Mouse (Mus musculus) midbrain, embryonic 11.5 days (tissue): ENCODE measurements around the gene Ubiad1. TPM values are rescaled to one million over a fixed set of nuclear protein-coding genes. Genes with fewer than 3 reads are reported as not detected.

Experiments used
- ATAC-seq: fragments of 200-750 bp; cut with Nextera tagmentation; 2 replicates; pipeline ENCODE4 v1.8.0; 2017; ENCODE audit warnings: moderate TSS enrichment, moderate library complexity; ENCODE audit not compliant: low FRiP score
- DNase-seq: peaks from one replicate; pipeline ENCODE4 v3.0.0; 2015; ENCODE audit warnings: low spot score; ENCODE audit errors: missing footprints
- H3K27ac ChIP-seq: fragments of 300-500 bp; sonication (generic); 2 replicates; pipeline ENCODE4 v1.5.1; 2014; ENCODE audit warnings: low read depth, low read length
- H3K27me3 ChIP-seq: fragments of 300-500 bp; sonication (generic); 2 replicates; pipeline ENCODE4 v1.6.1; 2014; ENCODE audit warnings: mild to moderate bottlenecking, low read length, moderate library complexity, mixed read lengths; ENCODE audit not compliant: control insufficient read depth, insufficient read depth
- H3K36me3 ChIP-seq: fragments of 300-500 bp; sonication (generic); 2 replicates; pipeline ENCODE4 v1.6.1; 2014; ENCODE audit warnings: mild to moderate bottlenecking, low read length, moderate library complexity, mixed read lengths; ENCODE audit not compliant: control insufficient read depth, insufficient read depth
- H3K4me1 ChIP-seq: fragments of 300-500 bp; sonication (generic); 2 replicates; pipeline ENCODE4 v1.6.1; 2014; ENCODE audit warnings: low read length; ENCODE audit not compliant: control insufficient read depth, insufficient read depth
- H3K4me2 ChIP-seq: fragments of 300-500 bp; sonication (generic); 2 replicates; pipeline ENCODE4 v1.6.1; 2014; ENCODE audit warnings: mild to moderate bottlenecking, moderate library complexity
- H3K4me3 ChIP-seq: fragments of 300-500 bp; sonication (generic); 2 replicates; pipeline ENCODE4 v1.5.1; 2014; ENCODE audit warnings: low read depth, low read length
- H3K9ac ChIP-seq: fragments of 300-500 bp; sonication (generic); 2 replicates; pipeline ENCODE4 v1.6.1; 2014; ENCODE audit warnings: low read length
- H3K9me3 ChIP-seq: fragments of 300-500 bp; sonication (generic); 2 replicates; pipeline ENCODE4 v1.6.1; 2016; ENCODE audit warnings: low read length; ENCODE audit not compliant: control insufficient read depth
- WGBS: fragments of 180-500 bp; shearing (Covaris S2); extraction: QIAGEN DNeasy Blood & Tissue Kit; methylation state at CpG from one replicate; pipeline ENCODE4 v1.1.7; 2014; 5-methylcytosine and 5-hydroxymethylcytosine counted together
- polyA plus RNA-seq: library from polyadenylated mRNA; unstranded; fragments of >200 nt; fragmentation: Nextera tagmentation; extraction: Ambion mirVana; gene quantifications from 2 replicates; pipeline ENCODE4 v1.2.1, GENCODE M21; 2014

The Ubiad1 gene
- polyA plus RNA-seq, 1 experiment from 2014 or later = 15.5 TPM

GRCm38 (mm10) chr4:148399437-148400094, 45.0 kb downstream of the Ubiad1 start:
- H3K4me3 ChIP-seq = no peak overlapping the region
- no peak overlapping the region; the same call in 1 of the 2 replicates for H3K27ac ChIP-seq
- peaks cover 20% of the 10 kb centered on the region for H3K4me1 ChIP-seq
- H3K36me3 ChIP-seq = no peaks in the 10 kb centered on the region
- no peak for ATAC-seq
- no peak overlapping the region for H3K4me2 ChIP-seq
- no peak overlapping the region for H3K9ac ChIP-seq
- H3K9me3 ChIP-seq = no peaks in the 10 kb centered on the region
- peaks cover 3% of the 10 kb centered on the region; the same call in 1 of the 2 replicates for H3K27me3 ChIP-seq
- DNase-seq = no peak
- WGBS = 70% methylated on average over 9 of the region's 9 CpGs

- H3K9ac ChIP-seq = peak overlapping the region; percentile 18; the same call in 1 of the 2 replicates
Measured at GRCm38 (mm10) chr4:148397531-148398287, 46.9 kb downstream of the Ubiad1 start.

DNA sequence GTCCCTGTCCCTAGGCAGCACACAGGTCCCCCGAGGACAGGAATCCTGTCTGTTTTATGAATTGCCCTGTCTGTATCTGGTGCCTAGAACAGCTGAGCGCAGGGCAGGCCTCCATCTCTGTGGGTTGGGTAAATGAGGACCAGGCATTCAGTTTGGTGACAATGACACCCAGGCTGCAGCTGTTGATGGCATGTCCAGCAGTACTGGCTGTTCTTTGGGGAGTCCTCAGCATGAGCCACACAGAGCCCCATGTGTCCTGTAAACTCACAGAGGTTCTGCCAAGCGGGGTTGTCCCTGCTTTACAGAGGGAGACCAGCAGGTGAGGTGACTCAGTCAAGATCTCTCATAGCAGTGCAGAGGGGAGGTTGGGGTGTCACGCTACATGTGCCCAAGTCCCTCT, 47.5 kb downstream of the Ubiad1 start:
- Histone ChIP-seq H3K27me3 (no peaks in the 10 kb centered on the region), H3K9me3 (no peaks in the 10 kb centered on the region), H3K36me3 (no peaks in the 10 kb centered on the region), H3K27ac (no peak overlapping the region), H3K4me2 (no peak overlapping the region), H3K4me1 (peaks cover 18% of the 10 kb centered on the region), H3K4me3 (no peak overlapping the region), H3K9ac (no peak overlapping the region)
- DNase-seq (no peak), ATAC-seq (no peak)
- 92% methylated on average over 4 of the region's 4 CpGs for WGBS

More at GRCm38 (mm10) chr4:148397531-148398287, 46.9 kb downstream of the Ubiad1 start:
- Histone ChIP-seq H3K4me1 (peaks cover 13% of the 10 kb centered on the region), H3K9me3 (no peaks in the 10 kb centered on the region), H3K36me3 (no peaks in the 10 kb centered on the region), H3K27me3 (no peaks in the 10 kb centered on the region), H3K4me2 (no peak overlapping the region), H3K4me3 (no peak overlapping the region), H3K27ac (no peak overlapping the region)
- 76% methylated on average over 18 of the region's 18 CpGs for WGBS
- DNase-seq (no peak), ATAC-seq (peak; percentile 53)

GRCm38 (mm10) chr4:148395875-148396274, 48.7 kb downstream of the Ubiad1 start:
- peaks cover 24% of the 10 kb centered on the region for H3K4me1 ChIP-seq
- WGBS = 80% methylated on average over 6 of the region's 6 CpGs
- no peak for DNase-seq

DNA sequence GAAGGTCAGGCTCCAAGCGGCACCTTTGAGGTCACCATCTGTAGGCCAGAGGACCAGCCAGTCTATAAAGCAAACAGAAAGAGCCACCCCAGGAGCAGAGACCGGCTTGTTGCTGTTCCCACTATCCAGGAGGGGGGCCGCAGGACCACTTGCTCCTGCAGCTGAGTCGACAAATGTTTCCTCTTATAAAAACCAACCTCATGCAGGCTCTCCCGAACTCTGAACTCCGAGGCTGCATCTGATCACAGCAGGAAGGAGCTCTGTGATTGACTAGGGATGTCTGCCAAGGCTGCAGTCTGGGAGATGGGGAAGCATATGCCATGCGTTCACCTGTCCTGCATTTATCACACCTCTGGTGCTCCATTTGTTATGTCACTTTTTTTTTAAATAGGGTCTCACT, 49.4 kb downstream of the Ubiad1 start:
- ATAC-seq (no peak), DNase-seq (no peak)
- H3K9ac ChIP-seq = no peak overlapping the region
- peaks cover 24% of the 10 kb centered on the region for H3K4me1 ChIP-seq
- 76% methylated on average over 7 of the region's 7 CpGs for WGBS
- H3K4me2 ChIP-seq = no peak overlapping the region
- no peaks in the 10 kb centered on the region for H3K9me3 ChIP-seq
- H3K27me3 ChIP-seq = no peaks in the 10 kb centered on the region
- no peak overlapping the region for H3K4me3 ChIP-seq
- H3K36me3 ChIP-seq = no peaks in the 10 kb centered on the region
- no peak overlapping the region for H3K27ac ChIP-seq

More at GRCm38 (mm10) chr4:148395875-148396274, 48.7 kb downstream of the Ubiad1 start:
- H3K27me3 ChIP-seq = no peaks in the 10 kb centered on the region
- H3K27ac ChIP-seq = no peak overlapping the region
- no peaks in the 10 kb centered on the region for H3K9me3 ChIP-seq
- H3K36me3 ChIP-seq = no peaks in the 10 kb centered on the region
- H3K4me3 ChIP-seq = no peak overlapping the region
- no peak overlapping the region for H3K4me2 ChIP-seq
- H3K9ac ChIP-seq = no peak overlapping the region
- no peak for ATAC-seq

DNA sequence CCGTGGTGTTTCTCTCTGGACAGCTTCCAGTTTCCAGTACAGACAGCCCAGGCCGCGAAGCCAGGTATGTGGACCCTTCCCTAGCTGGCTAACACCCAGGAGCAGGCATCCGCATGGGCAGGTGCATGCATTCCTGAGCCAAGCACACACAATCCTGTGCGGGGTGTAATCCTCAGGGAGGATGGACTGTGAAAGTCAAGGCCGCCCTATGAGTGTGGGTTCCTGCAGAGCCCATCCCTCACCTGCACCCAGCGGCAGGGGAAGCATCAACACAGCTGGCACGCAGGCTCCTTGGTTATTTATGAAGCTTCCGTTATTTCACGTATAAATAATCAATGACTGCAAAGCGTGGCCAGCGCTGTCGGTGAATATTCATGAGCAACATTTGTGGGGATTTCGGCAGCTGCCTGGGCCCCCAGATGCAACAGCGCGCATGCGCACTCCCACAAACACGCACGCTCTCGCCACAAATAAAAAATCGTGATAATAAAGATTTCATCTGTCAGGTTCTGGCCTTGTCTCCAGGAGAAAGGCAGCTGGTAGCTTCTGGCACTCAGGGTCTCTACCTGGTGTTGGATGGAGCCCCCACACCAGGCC, 52.8 kb downstream of the Ubiad1 start:
- DNase-seq (no peak), ATAC-seq (peak; percentile 41; the same call in 1 of the 2 replicates)
- Histone ChIP-seq H3K9ac (no peak overlapping the region), H3K4me2 (no peak overlapping the region), H3K27me3 (no peaks in the 10 kb centered on the region), H3K4me3 (no peak overlapping the region), H3K4me1 (peaks cover 18% of the 10 kb centered on the region), H3K36me3 (no peaks in the 10 kb centered on the region), H3K9me3 (no peaks in the 10 kb centered on the region), H3K27ac (no peak overlapping the region)
- 69% methylated on average over 21 of the region's 21 CpGs for WGBS

- H3K9ac ChIP-seq = no peak overlapping the region
- peaks cover 34% of the 10 kb centered on the region for H3K4me1 ChIP-seq
- H3K4me2 ChIP-seq = no peak overlapping the region
- no peaks in the 10 kb centered on the region for H3K36me3 ChIP-seq
- no peaks in the 10 kb centered on the region for H3K27me3 ChIP-seq
- WGBS = 79% methylated on average over 7 of the region's 7 CpGs
- H3K9me3 ChIP-seq = no peaks in the 10 kb centered on the region
- H3K4me3 ChIP-seq = no peak overlapping the region
- DNase-seq (no peak), ATAC-seq (no peak)
- H3K27ac ChIP-seq = no peak overlapping the region
Measured at GRCm38 (mm10) chr4:148389635-148390034, 54.9 kb downstream of the Ubiad1 start.

- Histone ChIP-seq H3K9ac (no peak overlapping the region), H3K27ac (no peak overlapping the region), H3K36me3 (no peaks in the 10 kb centered on the region), H3K4me2 (no peak overlapping the region), H3K4me3 (no peak overlapping the region), H3K4me1 (peaks cover 39% of the 10 kb centered on the region), H3K27me3 (no peaks in the 10 kb centered on the region), H3K9me3 (no peaks in the 10 kb centered on the region)
- ATAC-seq (no peak), DNase-seq (no peak)
- 77% methylated on average over 6 of the region's 6 CpGs for WGBS
Measured at GRCm38 (mm10) chr4:148389047-148389446, 55.5 kb downstream of the Ubiad1 start.

- H3K4me2 ChIP-seq = no peak overlapping the region
- peaks cover 32% of the 10 kb centered on the region for H3K4me1 ChIP-seq
- no peaks in the 10 kb centered on the region for H3K27me3 ChIP-seq
- no peaks in the 10 kb centered on the region for H3K36me3 ChIP-seq
- no peak overlapping the region for H3K4me3 ChIP-seq
- DNase-seq (no peak), ATAC-seq (no peak)
- H3K27ac ChIP-seq = peak overlapping the region; percentile 86
- no peaks in the 10 kb centered on the region for H3K9me3 ChIP-seq
- WGBS = 52% methylated on average over 7 of the region's 7 CpGs
- H3K9ac ChIP-seq = no peak overlapping the region
Measured at GRCm38 (mm10) chr4:148385269-148385668, 59.3 kb downstream of the Ubiad1 start.
